Mouse (Mus musculus): Measurements from ENCODE around the gene Pax6.

Gene Pax6

GRCm38 (mm10) chr2:105668271-105669270, at the start of gene Pax6:
TSS of gene Pax6 (plus strand) at chr2:105668900.
- DNase-seq (ENCODE audit: low spot score in 2 of 2), result no peak

GRCm38 (mm10) chr2:105648933-105649332, 19.8 kb upstream of the Pax6 start:
- DNase-seq (ENCODE audit: low spot score in 2 of 2), result no peak

- no peak for DNase-seq (ENCODE audit: low spot score in 2 of 2)
Observed at GRCm38 (mm10) chr2:105656456-105656855, 12.2 kb upstream of the Pax6 start.

- no peak for DNase-seq (ENCODE audit: low spot score in 2 of 2)
Observed at GRCm38 (mm10) chr2:105659350-105659749, 9.3 kb upstream of the Pax6 start.

GRCm38 (mm10) chr2:105659926-105660873, 8.5 kb upstream of the Pax6 start:
- no peak for DNase-seq (ENCODE audit: low spot score in 2 of 2)

GRCm38 (mm10) chr2:105660874-105661622, 7.7 kb upstream of the Pax6 start:
- no peak for DNase-seq (ENCODE audit: low spot score in 2 of 2)

- DNase-seq (ENCODE audit: low spot score in 2 of 2), result no peak
Observed at GRCm38 (mm10) chr2:105661623-105662066, 7.1 kb upstream of the Pax6 start.

- DNase-seq (ENCODE audit: low spot score in 2 of 2), result no peak
Observed at GRCm38 (mm10) chr2:105662121-105662520, 6.6 kb upstream of the Pax6 start.

- no peak for DNase-seq (ENCODE audit: low spot score in 2 of 2)
Observed at GRCm38 (mm10) chr2:105662606-105663005, 6.1 kb upstream of the Pax6 start.

- no peak for DNase-seq (ENCODE audit: low spot score in 2 of 2)
Observed at GRCm38 (mm10) chr2:105663101-105663511, 5.6 kb upstream of the Pax6 start.

GRCm38 (mm10) chr2:105664996-105665395, 3.7 kb upstream of the Pax6 start:
- DNase-seq (ENCODE audit: low spot score in 2 of 2), result no peak

GRCm38 (mm10) chr2:105665491-105666250, 3.0 kb upstream of the Pax6 start:
- no peak for DNase-seq (ENCODE audit: low spot score in 2 of 2)

GRCm38 (mm10) chr2:105666331-105666730, 2.4 kb upstream of the Pax6 start:
- no peak for DNase-seq (ENCODE audit: low spot score in 2 of 2)

GRCm38 (mm10) chr2:105666763-105667625, 1.7 kb upstream of the Pax6 start:
- DNase-seq (ENCODE audit: low spot score in 2 of 2), result no peak

- no peak for DNase-seq (ENCODE audit: low spot score in 2 of 2)
Observed at GRCm38 (mm10) chr2:105667626-105667950, 1.1 kb upstream of the Pax6 start.

GRCm38 (mm10) chr2:105669371-105669861, 716 bp downstream of the Pax6 start:
- no peak for DNase-seq (ENCODE audit: low spot score in 2 of 2)

- DNase-seq (ENCODE audit: low spot score in 2 of 2), result no peak
Observed at GRCm38 (mm10) chr2:105669881-105670730, 1.4 kb downstream of the Pax6 start.

GRCm38 (mm10) chr2:105670731-105671095, 2.0 kb downstream of the Pax6 start:
- no peak for DNase-seq (ENCODE audit: low spot score in 2 of 2)

All from right cerebral cortex, adult 2 months (tissue).